Mouse (Mus musculus) monocyte, adult 2 months (primary cell): ENCODE data around the gene Fen1.
"Not testable (repeated sequence)": the region's sequence is repeated elsewhere in the genome, so short reads cannot be mapped to it uniquely, and the experiment has no call there.

Experiments
- DNase-seq, 2 experiments: peaks; one replicate each; pipeline ENCODE4 v3.0.0; 2022; ENCODE audit warnings: low spot score in 2 of 2, low read depth in 1 of 2

The Fen1 gene

DNA sequence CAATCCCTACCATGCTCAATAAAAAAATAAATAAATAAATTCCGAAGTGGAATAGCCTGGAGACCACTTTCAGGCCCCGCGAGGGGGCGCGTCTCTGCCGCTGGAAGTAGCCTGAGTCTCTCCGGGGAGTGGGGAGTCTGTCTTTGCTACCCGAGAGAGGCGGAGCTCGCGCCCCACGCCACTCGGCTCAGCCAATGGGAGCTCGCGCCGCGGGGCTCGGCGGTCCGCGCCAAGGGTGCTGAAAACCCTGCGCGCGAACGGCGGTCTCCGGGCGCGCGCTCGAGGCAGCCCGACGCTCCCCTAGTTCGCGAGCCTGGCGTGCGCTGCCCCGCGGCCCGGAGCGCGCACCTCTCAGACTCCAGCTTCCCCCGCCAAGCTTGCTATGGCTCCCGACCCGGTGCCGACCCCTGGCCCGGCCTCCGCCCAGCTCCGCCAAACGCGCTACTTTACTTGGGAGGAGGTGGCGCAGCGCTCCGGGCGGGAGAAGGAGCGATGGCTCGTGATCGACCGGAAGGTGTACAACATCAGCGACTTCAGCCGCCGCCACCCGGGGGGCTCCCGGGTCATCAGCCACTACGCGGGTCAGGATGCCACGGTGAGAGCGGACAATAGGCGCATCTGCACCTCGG, 21.2 kb downstream of the Fen1 start, which contains the start of gene Fads1:
TSS of gene Fads1 (plus strand) at position 219 of the 629 bp plus-strand sequence.
- DNase-seq: peak in 1 of 2 experiments; percentile 40

DNA sequence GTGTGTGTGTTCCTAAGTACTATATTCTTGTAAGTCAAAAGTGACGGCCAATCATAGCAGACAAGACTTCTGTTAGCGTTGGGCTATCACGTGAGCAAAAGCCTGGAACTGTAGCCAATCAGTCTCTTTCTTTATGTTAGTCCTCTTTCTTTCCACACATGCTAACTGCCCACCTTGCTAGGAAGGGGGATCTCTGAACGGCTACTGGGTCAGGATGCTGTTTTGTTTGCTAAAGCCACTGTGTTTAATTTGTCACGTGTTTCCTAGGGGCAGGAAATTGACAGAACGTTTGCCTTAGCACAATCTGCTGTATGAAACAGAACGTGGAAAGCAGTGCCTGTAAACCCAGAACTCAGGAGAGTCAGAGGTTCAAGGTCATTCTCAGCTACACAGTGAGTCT, 21.8 kb downstream of the Fen1 start:
- no peak for DNase-seq

DNA sequence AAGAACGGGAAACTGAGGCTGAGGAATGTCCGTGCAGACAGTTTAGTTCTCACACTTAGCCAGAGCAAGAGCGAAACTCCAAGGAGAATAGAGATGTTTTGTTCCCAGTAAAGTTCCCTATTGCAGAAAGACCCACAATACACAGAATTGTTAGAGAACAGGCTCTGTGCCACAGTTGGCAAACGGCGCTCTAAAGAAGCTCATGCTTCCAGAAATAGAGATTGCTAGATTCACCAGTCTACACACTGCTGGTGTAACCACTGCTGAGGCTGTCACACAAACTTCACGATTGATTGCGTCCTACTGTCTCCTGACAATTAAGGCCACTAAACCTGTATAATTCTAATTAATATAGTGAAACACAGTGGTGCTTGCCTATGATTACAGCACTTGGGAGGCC, 22.7 kb downstream of the Fen1 start:
- DNase-seq: no peak

DNA sequence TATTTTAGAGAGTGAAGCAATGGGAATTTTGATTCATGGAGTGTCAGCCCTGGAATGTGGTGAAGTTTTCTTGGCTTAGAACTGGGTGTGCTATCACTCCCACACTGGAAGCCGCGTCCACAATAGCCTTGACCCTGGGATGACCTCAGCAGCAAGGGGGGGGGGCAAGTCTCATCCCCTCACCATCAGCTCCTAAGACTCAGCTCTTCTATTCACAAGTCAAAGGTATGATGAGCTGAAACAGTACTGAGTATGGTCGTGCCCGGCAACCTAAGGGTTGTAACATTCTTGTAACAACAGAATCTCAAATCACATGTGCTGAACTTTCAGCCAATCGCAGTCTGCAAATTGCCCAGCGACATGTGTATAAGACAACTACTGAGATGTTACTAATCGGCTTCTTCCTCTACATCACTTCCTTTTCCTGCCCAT, 27.0 kb downstream of the Fen1 start:
- DNase-seq: no peak

DNA sequence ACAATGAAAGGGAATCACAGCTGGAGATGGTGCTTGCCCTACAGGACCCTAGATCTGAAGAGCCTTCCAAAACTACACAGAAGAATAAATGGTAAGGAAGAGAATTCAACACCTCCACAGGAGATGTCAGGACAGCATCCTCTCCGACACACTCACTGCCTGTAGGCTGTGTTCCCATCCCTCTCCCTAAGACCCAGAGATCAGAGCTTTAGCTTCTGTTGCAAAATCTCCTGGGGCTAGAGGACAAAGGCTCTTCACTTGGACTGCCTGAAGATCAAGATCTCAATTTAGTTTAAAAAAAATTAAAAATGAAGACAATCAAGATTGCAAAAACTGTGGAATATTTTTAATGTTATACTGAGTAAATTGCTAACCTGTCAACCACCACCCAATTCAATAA, 27.5 kb downstream of the Fen1 start:
- no peak for DNase-seq

DNA sequence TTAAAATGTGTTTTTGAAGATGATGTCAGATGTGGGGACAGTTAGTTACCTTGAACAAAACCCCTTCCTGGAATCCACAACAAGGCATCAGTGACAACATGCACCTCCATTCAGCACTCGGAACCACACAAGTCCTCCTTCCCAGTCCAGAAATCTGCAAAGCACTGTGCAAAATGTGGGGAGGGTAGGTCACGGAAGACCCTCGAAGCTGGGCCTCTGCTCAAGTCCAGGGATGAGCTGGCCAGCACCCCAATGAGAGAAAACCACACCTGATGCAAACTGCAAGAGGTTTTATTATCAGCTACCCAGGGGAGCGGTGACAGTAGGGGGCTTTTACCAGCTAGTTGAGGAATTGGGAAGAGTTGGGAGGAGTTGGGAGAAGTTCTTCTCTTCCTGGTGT, 29.0 kb downstream of the Fen1 start:
- no peak for DNase-seq

DNA sequence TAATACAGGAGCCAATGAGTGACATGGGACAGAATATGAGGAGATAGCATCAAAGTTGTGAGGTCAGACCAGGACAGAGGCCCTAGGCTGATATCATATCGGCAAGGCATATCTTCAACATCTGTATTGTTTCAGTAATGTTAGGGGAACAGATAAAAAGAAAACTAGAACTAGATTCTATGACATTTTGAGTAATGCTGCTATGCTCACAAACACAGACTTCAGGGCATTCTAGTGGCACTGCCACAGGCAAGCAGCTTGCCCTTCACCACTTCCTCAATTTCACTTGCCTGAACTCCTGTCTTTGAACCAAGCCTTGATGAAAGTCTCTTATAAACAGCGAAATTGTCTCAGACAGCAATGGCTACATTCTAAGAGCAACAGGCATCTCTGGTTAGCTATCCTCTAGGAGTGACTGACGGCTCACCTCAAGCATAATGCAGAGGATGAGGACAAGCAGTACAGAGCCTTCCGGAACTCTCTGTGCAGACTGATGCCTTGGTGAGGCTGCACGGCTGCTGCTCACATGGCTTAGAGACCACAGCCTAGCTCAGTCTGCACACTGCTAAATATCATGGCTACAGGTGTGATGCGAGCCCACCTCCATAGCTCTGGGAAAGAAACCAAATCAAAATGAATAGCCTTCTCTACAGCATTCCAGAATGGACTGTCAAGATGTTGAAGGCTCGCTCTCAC, 30.0 kb downstream of the Fen1 start:
- DNase-seq: no peak

DNA sequence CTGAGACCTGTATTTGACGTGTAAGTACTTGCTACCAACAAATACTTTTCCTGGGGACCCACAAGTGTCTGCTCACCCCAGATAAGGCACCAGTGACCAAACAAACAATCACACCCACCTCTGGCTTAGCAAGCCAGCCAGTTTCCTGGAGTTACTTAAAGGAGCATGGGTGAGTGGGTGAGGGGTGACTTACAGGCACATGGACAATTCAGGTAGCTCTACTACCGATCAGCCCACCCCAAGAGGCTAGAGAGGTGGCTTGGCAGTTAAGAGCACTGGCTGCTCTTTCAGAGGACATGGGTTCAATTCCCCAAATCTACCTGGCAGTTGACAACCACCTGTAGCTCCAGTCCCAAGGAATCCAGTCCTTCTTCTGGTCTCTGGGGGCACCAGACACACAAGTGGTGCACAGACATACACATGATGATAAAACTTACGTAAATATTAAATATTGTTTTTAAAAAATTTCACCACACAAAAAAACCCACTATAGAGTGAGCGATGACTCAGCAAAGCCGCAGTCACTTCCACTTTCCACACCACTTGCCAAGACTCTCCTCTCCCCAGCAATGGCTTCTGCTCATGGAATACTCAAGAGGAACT, 30.8 kb downstream of the Fen1 start:
- no peak for DNase-seq

DNA sequence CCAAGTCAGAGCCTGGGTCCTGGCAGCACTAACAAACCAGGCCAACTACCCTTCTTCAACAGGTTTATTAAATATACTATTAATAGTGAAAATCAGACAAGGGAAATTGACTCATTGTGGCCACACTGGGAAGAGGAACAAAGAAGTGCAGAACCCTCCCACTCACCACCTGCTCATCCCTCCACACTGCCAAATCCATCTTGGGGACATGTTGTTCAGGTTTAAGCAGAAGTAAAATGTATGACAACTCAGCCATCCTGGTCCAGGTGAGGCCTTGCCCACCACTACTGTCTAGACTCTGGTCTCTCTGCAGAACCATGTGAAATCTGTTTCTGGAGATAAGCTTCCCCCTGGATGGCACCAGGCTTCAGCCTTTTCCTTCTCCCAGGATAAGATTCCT, 32.1 kb downstream of the Fen1 start:
- no peak for DNase-seq

DNA sequence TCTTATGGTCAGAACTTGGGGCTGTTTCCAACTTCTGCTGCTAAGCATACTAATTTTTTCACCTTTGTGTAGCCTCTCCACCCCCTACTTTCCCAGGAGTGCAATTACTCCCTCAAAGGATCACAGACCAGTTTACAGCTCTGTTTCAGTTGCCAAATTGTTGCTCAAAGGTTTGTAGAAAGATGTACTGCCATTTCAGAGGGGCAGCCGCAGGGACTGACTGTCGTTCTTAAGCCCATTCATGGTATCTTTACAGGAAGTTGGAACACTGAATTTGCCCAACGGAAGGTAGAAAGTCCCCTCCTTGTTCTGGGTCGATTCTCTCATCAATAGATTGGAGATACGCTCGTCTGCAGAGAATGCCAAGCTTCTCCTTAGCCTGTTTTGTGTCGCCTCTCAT, 32.6 kb downstream of the Fen1 start:
- DNase-seq: no peak

DNA sequence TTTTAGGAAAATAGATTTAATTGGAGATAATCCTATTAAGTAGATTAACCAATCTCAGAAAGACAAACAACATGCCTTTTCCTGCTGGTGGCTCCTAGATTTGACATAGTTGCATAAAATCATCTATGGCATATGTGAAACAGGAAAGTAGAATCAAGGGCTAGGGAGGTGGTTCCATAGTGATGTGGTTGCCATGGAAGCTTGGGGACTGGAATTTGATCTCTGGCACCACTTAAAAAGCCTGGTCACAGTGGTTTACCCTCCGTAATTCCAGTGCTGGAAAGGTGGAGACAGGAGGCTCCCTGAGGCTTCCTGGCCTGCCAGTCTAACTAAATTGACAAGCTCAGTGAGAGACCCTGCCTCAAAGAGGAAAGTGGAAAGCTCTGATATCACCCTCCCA, 33.5 kb downstream of the Fen1 start:
- DNase-seq: no peak

DNA sequence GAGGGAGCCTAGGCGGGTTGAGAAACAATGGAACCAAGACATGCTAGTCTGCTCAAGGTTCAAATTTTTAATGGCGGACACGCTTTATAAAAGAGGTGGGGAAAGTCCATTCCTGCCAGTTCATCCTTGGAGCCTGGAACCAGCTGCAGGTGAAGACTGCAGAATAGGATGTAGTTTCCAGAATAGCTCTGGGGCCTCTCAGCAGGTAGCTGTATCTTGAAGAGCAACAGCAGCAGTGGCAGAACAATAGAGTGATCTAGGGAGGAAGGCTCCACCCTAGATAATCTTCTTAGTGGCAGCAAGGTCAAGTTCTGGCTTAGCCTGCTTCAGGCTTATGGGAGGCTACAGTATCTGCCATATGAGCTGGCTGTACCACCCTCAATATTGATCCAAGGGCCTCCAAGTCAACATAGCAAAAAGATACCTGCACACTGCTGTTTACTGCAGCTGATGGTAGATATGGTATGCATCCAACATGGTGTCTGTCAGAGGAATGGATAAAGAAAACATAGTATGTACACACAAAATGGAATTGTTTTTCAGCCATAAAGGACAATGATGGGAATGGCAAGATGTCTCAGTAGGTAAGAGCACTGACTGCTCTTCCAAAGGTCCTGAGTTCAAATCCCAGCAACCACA, 34.2 kb downstream of the Fen1 start:
- DNase-seq: not testable (repeated sequence)

DNA sequence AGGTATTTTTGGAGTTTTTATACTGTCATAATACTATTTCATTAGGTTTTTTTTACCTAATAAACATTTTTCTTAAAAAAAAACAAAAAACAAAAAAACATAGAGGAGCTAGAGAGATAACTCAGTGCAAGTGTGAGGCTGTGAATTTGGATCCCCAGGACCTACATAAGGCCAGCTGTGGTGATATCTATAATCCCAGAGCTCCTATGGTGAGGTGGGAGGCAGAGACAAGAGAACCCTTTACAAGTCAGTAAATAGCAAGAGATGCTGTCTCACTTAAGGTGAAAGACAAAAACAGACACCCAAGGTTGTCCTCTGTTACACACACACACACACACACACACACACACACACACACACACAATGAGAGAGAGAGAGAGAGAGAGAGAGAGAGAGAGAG, 34.8 kb downstream of the Fen1 start:
- DNase-seq: no peak

DNA sequence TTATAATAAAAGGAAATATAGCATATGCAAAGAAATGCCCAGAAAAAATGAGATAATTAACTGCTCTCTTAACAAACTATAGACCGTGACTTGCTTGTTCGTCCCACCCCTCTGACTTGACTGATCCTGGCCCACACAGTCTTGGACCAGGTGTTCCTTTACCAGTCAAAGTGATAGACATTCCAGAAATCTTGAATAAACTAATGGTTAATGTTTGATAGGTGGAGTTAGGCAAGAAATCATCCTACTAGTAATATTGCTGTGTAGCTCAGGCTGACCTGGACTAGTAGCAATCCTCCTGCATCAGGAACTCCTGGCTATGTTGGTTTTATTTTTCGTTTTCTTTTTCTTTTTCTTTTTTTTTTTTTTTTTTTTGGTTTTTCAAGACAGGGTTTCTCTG, 35.5 kb downstream of the Fen1 start:
- DNase-seq: no peak

DNA sequence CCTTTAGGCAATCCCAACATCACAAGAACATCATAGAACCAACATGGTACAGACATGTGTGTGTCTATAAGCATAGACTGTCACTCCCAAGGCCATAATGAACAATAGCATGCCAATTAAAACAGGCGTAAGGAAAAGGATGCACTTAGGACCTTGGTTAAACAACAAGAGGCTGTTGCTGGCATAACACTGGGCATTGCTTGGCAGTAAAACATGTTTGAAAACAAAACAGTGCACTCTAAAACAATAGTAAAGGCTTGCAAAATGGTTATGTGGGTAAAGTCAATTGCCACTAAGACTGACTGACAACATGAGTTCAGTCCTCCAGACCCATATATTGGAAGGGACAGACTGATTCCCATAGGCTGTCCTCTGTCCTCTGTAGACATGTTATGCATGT, 36.0 kb downstream of the Fen1 start:
- DNase-seq: no peak

DNA sequence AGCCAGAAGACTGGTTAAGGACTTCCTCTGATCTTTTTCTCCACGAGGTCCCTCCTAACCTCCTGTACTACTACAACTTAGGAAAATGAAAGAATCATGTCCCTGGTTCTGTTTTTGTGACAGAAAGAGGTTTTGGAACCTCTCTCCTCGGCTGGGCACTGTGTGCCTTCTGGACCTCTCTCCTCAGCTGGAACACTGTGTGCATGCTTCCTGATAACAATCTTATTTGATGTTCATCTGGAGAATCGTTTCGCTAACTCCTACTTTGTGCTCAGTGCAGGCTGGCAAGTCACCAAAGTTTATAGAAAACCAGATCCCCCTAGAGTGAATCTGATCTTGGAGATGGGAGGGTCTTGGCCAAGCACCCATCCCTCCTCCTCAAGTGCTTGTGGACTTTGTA, 36.9 kb downstream of the Fen1 start:
- DNase-seq: no peak

DNA sequence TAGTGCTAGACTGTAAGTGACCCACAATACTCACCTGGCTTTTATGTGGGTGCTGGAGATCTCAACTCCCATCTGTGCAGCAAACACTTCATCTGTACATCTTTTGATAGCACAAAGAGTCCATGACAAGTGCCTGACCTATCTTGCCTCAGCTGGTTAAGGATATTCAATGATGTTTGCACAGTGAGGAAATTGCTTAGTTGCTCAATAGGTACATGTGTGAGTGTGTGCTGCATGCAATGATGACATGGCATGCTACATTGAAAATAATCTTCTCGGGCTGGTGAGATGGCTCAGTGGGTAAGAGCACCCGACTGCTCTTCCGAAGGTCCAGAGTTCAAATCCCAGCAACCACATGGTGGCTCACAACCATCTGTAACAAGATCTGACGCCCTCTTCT, 38.0 kb downstream of the Fen1 start:
- DNase-seq: not testable (repeated sequence)

DNA sequence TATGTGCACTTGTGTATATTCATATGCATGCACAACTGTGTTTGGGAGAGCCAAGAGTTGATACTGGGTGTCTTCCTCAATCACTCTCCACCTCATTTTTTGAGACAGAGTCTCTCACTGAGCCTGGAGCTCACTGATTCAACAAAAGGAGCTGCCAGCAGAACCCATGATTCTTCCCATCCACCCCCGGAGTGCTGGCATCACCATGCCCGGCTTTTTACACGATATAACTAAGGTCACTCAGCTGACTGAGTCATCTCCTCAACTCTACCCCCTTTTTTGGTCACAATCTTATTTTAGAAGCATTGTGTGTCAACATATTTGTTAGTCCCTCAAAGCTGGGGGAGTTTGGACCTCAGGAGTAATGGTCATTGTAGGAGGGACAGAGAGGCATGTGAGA, 40.1 kb downstream of the Fen1 start:
- no peak for DNase-seq

DNA sequence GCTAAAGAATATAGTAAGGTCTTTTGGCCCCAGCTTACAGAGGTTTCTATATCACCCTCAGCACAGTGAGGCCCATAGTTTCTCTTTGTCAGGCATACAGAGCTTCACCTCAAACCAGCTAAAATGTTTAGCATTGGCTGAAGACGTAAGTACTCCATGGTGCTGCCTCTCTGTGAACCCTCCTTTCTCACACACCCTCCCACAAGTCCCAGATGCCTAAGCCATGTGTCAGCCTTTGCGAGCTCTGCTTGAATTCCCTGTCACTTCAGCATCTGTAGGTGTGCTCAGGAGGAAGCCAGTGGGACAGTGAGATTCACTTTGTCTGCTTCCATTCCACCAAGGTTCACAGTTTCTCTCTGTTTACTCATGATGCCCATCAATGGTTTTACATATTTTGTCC, 46.2 kb downstream of the Fen1 start:
- DNase-seq: no peak

DNA sequence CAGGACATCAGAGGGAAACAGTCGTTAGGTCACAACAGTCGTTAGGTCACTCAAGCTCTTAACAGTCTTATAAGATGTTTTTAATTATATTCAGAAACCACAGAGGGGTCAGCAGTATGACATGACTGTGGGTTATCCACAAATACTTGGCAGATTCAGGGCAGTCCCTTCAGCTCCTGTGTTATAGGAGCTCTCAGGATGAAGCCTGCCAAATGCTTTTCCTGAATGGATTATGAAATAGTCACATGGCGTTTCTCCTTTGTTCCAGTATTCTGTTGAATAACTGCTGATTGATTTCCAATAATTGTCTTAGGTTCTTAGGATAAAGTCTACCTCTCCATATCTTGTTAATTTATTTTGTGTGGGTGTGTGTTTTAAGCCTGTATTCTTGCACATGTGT, 54.8 kb downstream of the Fen1 start:
- no peak for DNase-seq
